Mouse (Mus musculus) large intestine, adult 2 months (tissue): Measurements from ENCODE around the gene Bst1. TPM values are rescaled to one million over a fixed set of nuclear protein-coding genes. Genes with fewer than 3 reads are reported as not detected.

Experiments
- DNase-seq: peaks from one replicate; pipeline ENCODE4 v3.0.0-alpha.2; 2012; ENCODE audit warnings: low read depth, low spot score
- WGBS: fragments of 180-500 bp; shearing (Covaris S2); methylation state at CpG from one replicate; pipeline ENCODE4 v1.1.7; 2018; 5-methylcytosine and 5-hydroxymethylcytosine counted together
- polyA plus RNA-seq: library from polyadenylated mRNA; depleted of rRNA; stranded (reverse); fragments of >200 nt; gene quantifications from 2 replicates; pipeline ENCODE4 v1.2.3, GENCODE M21; 2012; rRNA removed

The Bst1 gene
- 28.4 and 64.2 TPM in 2 replicates for polyA plus RNA-seq

DNA sequence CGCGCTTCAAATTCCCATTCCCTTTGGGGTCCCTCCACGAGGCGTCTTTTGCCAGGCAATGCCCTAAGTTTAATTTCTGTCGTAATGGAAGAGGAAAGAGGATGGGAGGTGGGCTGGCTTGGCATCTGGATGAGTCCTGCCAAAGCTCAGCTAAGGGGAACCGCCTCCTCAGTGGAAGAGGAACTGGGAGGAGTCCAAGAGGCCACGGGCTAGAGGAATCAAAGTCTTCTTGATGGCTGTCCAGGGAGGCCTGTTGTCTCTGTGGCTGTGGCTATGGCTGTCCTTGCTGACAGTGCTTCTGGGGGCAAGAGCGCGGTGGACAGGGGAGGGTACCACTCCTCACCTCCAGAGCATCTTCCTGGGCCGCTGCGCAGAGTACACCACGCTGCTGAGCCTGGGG is at the start of gene Bst1:
Gene Bst1, plus strand, starts transcription at position 191 of the 400 bp plus-strand sequence.
- 71% methylated on average over 12 of the region's 12 CpGs for WGBS
- no peak for DNase-seq

DNA sequence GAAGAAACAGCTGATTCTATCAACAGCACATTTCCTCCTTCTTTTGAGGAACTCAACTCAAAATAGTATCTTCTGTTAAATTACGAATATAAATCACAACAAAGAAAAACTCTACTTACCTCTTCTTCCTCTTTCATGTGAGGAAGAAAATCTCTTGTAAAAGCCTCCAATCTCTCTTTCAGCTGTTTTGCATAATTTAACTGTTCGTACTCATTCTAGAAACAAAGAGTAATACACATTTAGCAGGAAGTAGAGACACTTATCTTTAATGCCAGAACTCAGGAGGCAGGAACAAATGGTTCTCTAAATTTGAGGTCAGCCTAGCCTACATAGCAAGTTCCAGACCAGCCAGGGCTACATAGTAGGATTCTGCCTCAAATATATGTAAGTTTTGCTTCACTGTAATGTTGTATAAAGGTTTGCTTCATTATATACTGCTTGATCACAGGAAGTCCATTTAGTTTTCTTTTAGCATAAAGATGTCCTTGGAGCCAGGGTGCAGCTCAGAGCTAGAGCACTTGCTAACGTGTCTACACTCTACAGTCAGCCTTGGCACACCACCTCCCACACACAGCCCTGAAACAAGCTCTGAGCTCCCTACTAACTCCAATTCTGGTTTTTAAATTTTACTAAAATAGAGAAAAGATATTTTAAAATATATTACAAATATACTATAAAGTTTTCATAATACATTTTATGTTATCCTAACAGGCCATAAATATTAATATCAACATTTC is 47.9 kb upstream of the Bst1 start:
- WGBS, result 73% methylated on average over 3 of the region's 3 CpGs
- DNase-seq, result no peak

DNA sequence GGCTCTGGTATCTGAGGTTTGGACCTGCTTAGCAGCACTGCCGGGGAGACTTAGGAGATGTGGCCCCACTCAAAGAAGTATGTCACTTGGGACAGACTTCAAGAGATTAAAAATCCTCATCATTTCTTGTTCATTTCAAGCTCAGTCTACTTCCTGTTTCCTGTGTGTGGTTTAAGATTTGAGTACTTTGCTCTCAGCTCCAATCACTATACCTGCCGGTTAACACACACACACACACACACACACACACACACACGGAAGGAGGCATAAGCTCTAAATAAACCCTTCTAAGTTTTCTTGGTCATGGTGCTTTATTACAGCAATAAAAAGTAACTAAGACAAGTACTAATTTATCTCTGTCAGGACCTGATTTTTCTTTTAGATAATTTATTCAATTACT is 47.1 kb upstream of the Bst1 start:
- no peak for DNase-seq
- 38% methylated on average over 3 of the region's 3 CpGs for WGBS

DNA sequence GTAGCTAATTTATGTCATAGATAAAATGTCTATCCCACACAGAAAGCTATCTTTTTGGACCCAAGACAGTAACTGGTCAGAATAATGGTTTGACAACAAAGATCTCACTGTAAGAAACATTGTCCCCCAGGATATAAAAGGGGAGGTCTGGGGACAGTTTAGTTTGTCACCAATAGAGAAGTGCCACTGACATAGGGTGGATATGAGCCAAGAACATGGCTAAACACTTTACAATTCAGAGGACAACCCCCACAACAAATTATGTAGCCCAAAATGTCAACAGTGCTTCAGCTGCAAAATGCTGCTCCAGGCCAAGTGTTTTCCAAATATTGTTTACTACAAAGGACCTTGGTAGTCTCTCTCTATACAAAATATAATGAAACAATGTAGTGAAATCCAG is 42.3 kb upstream of the Bst1 start:
- no peak for DNase-seq

DNA sequence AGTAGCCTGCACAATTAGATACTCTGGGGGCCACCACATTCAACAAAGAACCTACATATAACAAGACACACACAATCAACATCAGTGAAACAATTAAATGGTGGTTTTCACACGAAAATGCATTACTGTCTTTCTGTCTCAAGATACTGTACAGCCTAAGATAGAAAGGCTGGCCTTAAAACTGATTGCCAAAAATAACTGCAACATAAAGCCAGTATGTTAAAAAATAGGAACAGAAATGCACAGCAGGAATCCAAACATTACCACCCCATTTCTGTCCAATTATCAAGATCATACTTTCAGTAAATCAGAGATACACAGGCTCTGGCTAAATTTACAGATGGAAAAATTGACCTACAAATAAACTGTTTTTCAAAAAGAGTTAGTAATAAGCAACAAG is 41.7 kb upstream of the Bst1 start:
- 37% methylated on average over 1 of the region's 1 CpGs for WGBS
- DNase-seq, result no peak

DNA sequence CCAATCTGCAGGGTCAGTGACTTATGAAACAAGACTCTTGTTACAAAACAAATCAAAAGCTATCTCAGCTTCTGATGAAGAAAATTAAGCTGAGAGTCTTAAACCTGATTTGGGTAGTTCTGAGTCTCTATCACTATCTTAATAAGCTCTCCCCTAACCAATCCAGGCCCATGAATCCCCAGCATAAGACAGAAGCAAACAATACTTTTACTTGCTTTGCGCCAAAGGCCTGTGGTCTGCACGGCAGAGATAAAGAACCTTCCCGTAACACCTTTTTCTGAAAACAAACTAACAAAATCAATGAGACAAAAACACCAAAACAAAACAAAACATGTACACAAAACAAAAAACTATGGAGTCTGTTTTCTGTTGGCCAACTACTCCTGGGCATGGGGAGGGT is 40.1 kb upstream of the Bst1 start:
- 91% methylated on average over 3 of the region's 3 CpGs for WGBS
- DNase-seq, result no peak

DNA sequence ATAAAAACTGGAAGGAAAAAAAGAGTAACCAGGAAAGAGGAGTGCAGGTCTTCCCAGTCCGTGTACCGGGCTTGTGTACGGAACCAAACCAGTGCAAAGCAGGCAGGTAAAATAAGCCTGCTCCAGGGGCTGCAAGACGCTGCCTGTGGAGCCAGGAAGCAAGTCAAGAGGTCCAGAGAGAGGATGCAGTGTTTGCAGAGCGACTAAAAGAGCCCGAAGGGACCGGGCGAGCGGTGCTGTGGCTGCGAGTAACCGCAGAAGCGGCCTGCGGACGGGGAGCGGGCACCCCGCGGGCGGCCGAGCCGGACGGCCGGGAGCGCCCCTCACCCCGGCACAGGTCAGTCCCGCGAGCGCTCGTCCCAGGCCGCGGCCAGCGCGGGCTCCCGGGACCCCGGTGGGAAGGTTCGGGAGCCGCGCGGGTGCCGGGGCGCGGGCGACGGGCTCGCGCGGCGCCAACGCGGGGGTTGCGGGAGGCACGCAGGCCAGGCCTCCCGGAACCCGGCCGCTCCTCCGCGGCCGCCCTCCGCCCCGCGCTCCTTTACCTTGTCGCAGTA is 37.2 kb upstream of the Bst1 start:
- under 1% methylated on average over 60 of the region's 61 CpGs for WGBS
- DNase-seq, result no peak

DNA sequence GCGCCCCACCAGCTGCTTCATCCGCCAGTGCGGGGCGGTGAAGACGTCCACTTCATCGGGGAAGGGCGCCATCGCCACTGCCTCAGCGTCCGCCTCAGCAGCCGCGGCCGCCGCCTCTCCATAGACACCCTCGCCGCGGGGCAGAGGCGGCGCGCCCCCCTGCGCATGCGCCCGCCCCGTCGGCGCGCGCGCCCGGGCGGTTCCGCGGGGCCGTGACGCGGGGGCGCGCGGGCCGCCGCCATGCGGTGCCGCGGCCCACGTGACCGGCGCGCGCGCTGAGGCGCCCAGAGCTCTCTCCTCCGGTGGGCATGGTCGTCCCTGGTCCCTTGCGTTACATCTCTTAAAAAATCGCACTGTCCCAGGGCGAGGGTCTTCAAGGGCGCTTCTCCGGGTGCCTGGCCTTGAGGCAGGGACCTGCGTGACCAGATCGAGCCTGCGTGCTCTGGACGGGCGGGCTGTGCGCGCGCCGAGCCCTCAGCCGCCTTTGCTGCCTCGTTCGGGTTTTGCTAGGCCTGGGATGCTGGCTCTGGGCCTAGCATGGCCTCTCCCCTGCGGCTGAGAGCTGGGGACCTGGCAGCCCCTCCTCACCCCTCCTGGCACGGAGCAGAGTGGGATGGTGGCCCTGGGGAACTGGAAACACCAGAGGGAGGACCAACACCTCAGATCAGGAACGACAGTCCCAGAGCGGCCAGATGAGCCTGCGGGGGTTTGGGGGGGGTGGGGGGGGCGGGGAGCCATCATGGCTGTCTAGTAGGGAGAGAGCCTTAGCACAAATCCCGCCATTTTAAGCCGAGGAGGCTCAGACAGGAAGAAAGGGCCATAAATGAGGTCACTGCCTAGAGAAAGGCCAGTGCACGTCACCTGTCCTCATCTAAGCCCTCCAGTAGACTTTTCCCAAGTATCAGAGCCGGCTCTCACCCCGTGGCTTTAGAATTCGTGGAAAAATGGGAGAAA is 36.4 kb upstream of the Bst1 start:
- 1% methylated on average over 81 of the region's 82 CpGs for WGBS
- DNase-seq, result no peak

DNA sequence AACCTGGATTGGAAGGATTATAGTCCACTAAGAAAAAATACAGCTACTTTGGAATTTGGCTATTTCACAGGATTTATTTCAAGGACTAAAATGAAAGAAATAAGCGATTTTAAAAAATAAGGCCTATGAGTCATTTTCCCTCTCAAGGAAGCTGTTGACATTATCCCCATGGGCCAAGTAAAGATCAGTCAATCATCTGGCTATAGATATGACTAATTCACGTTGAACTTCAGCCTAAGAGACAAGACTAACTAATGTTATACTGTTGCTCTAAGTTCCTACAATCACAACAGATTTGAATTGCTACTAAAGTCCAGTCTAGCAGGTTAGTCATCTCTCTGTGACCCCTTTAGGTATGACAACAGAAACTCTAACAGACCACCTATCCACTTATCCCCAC is 34.7 kb upstream of the Bst1 start:
- no peak for DNase-seq
- 49% methylated on average over 2 of the region's 2 CpGs for WGBS

DNA sequence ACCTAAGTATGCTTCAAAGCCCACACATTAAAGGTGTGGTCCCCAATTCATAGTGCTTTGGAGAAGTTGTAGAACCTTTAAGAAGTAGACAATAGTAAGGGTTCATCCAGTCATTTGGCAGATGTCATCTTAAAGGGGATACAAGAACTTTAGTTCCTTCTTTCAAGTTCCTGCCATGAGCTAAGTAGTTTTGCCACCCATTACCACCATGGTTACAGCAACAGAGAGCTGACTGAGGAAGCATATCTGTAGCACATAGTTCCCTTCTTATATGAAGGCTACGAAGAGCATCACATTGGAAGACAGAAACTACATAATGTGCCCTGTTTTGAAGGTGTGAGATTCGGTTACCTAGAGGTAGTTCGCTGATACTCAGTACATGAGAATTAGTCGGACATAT is 32.1 kb upstream of the Bst1 start:
- 96% methylated on average over 4 of the region's 4 CpGs for WGBS
- DNase-seq, result no peak

DNA sequence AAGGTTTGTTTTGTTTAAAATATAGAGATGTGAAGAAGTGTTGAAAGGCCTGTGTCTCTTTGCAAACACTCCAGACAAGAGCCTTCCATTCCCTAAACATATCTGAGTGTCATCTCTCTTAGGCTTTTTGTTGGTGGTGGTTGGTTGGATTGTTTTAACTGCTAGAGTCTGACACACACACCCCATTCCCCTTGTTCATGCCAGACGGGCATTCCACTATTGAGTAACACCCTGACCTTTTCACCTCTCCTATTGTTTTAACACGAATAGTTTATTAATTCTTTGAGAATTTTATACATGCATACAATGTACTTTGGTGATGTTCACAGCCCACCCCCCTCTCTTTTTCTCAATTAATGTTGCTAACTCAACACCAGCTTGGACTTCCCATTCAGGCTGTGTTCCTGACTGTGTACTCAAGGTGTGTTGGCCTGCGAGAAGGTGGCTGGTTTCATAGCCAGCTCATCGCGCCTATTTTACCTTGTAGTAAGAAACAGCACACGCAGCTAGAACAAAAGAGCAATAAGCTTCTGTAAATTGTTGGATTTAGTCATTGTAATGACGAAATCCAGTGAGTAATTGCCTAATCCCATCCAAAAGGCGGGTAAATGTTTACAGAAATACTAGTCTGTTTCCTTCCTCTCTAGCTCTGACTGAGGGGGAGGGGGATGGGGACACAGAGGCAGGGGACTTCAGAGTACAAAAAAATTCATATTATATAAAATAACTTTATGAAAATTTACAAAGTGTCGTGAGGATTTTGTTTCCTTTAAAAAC is 30.5 kb upstream of the Bst1 start:
- DNase-seq, result no peak
- WGBS, result 24% methylated on average over 9 of the region's 9 CpGs

DNA sequence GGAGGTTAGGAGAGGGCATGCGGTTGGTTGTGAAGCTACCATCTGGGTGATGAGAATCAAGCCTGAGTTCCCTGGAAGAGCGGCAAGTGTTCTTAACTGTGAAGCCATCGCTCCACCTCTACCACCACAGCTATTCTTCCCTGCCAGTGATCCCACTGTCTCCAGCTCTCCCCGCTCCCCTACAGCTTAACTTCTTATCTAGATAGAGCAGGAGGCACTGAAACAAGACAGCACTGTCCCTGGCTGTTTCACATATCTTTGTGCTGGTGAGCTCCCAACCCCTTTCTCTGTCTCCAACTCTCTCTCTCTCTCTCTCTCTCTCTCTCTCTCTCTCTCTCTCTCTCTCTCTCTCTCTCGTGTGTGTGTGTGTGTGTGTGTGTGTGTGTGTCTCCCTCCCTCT is 26.3 kb upstream of the Bst1 start:
- 89% methylated on average over 5 of the region's 5 CpGs for WGBS
- DNase-seq, result no peak

DNA sequence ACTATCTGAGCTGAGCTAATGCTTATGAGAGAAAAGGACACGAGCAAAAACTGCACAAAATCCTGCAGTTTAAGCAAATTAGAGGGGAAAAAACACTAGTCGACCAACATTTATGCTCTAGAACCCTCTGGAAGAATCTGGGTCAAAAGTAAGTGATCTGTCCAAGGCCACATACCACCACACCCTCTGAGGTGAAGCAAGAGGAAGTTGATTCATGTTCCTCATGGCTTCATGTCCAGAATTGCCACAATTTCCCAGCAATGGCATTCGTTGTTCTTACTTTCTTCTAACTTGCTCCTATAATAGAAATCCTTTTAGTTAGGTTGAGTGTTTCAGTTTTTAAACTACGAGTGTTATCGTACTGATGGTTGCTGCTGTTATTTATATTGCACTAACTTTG is 19.2 kb upstream of the Bst1 start:
- 40% methylated on average over 5 of the region's 5 CpGs for WGBS

DNA sequence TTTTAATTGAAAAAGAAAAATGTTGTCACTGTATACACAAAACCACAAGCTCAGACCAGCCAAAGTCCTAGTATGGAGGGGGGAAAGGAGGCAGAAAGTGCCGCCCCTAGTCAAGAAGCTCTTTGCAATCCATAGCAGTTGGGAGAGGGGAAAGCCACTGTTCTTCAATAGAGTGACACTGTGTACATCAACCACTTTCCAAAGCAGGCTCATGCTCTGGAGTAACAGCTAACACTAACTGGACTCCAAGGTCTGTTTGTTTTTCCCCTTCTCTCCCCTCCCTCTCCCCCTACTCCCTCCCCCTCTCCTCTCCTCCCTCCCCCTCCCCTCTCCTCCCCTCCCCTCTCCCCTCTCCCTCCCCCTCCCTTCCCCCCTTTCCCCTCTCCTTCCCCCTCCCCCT is 18.0 kb upstream of the Bst1 start:
- 75% methylated on average over 1 of the region's 1 CpGs for WGBS
- no peak for DNase-seq

More for the DNA sequence above, 19.2 kb upstream of the Bst1 start:
- no peak for DNase-seq

DNA sequence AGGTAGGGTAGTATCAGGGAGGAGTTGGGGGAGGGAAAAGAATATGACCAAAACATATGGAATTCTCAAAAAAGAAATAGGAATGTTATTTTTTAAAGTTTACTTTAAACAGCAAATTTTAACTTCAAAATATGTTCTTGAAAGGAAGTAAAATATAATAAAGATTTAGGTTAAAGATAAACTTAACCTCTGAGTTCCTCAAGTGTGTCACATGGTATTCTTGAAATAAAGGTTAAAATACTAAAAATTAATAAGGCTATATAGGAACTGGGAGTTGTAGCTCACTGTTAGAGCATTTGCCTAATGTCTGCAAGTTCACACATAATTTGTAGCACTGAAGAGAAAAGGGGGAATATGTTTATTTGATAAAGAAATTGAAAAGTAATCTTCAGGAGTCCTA is 17.4 kb upstream of the Bst1 start:
- DNase-seq, result no peak

DNA sequence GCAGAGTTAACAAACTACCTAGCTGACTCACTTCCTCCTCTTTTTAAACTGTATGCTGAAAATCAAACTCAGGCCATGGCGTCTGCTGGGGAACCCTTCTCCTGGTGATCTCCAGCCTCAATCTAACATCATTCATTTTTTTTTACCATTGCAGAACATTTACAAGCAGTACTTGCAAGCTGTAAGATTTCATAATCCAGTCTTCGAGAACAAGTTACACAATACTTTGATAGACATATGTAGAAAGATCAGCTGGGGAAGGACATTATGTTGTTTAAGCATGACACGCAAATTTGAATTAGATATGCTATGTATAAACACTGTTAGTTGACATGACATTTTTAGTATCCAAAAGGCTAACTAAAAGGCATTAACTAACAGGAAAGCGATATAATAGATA is 16.9 kb upstream of the Bst1 start:
- DNase-seq, result no peak
- 78% methylated on average over 4 of the region's 4 CpGs for WGBS

DNA sequence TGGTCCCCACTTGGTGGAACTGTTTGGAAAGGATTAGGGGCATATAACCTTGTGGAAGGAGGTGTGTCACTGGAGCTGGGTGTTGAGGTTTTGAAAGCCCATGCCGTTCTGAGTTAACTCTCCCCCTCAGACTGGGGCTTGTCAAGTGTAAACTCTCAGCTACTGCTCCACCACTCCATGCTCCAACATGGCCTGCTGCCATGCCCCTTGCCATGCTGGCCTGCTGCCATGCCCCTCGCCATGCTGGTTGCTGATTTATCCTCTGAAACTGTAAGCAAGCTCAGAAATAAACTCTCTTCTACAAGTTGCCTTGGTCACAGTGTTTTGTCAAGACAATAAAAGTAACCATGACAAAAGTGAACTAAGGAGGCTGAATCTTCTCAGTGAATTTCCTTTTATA is 13.3 kb upstream of the Bst1 start:
- DNase-seq, result no peak
- WGBS, result 79% methylated on average over 2 of the region's 2 CpGs

DNA sequence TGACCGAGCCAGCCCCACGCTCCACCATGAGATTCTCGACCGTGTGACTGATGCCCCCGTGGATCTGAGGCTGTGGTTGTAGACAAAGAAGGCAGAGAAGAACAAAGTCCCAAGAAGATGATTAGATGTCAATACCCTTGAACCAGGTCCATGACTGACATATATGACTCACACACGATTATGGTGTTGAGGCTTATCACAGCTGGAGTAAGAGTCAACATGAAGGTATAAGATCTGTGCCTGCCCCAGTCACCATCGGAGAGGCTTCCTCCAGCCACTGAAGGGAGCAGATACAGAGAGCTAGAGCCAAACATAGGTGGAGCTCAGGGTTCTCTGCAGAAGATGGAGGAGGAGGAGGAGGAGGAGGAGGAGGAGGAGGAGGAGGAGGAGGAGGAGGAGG is 12.3 kb upstream of the Bst1 start:
- WGBS, result 73% methylated on average over 7 of the region's 7 CpGs
- no peak for DNase-seq

DNA sequence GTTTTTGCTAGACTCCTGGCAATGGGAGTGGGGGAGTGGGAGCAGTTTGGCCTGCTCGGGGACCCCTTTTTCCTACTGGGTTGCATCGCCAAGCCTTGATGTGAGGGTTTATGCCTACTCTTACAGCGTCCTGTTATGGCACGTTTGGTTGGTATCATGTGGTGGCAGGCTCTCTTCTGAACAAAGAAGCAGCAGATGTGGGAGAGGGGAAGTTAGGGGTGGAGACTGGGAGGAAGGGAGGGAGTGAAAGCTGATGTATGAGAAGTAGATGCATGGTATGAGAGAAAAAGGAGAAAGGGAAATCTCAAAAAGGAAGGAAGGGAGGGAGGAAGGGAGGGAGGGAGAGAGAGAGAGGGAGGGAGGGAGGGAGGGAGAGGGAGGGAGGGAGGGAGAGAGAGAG is 11.8 kb upstream of the Bst1 start:
- WGBS, result 84% methylated on average over 4 of the region's 4 CpGs
- no peak for DNase-seq
